Mouse (Mus musculus): ENCODE measurements around the gene Adh5.

DNA sequence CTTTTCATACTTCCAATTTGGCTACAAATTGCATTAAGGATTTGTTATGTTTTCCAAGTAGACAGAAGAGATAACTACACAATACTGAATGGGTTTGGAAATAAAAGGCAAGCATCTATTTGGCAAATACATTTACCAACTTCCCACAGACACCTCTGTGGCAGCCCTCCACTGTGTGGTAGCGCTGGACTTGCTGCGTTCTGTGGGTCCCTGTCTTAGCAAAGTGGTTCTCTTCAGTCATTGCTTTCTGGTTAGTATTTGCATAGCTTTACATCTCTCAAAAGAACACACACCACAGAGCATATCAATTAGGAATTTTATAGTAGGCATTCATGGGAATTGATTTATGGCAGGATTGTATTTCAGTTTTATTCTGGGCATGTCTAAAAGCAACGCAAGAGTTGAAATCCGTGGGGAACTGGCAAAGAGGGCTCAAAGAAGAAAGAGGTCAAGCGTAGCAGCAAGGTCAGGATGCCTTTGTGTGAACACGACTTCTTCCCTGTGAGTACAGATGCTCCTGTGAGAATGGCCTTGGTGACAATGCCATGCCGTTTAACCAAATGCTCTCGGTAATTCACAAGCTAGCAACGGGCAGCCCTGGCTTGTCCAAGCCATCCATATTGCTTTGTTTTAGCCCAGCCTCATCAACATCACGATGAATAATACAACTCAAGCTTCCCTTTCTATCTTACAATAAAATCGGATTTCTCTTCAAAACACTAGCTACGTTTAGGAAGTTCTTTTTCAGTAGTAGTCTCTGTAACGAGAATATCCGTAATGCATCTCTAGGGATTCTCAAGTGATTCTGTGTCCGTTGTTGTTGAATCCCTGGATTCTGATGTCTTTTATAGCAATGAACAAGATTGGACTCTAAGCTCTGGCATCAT, 57.2 kb downstream of the Adh5 start:
- TF ChIP-seq USF1 (IDR thresholded peaks at IDR 0.05; ENCODE audit: low read depth) (no peak), E2F4 (IDR thresholded peaks at IDR 0.05; ENCODE audit: insufficient read depth) (no peak), POLR2A (IDR thresholded peaks at IDR 0.05; ENCODE audit: insufficient read length, low read depth) (no peak), CEBPB (IDR thresholded peaks at IDR 0.05; ENCODE audit: insufficient read depth, poor library complexity, severe bottlenecking) (no peak), POLR2AphosphoS2 (IDR thresholded peaks at IDR 0.05; ENCODE audit: insufficient read length, low read depth) (no peak)

Data from myocyte (in vitro differentiated cells).